Mouse (Mus musculus) ovary, postnatal 36 days (tissue): ENCODE data around the gene Atp6v0e.

Experiments
- DNase-seq: peaks from one replicate; pipeline ENCODE4 v3.0.0; 2022; ENCODE audit warnings: low spot score, mixed read lengths

Gene Atp6v0e

DNA sequence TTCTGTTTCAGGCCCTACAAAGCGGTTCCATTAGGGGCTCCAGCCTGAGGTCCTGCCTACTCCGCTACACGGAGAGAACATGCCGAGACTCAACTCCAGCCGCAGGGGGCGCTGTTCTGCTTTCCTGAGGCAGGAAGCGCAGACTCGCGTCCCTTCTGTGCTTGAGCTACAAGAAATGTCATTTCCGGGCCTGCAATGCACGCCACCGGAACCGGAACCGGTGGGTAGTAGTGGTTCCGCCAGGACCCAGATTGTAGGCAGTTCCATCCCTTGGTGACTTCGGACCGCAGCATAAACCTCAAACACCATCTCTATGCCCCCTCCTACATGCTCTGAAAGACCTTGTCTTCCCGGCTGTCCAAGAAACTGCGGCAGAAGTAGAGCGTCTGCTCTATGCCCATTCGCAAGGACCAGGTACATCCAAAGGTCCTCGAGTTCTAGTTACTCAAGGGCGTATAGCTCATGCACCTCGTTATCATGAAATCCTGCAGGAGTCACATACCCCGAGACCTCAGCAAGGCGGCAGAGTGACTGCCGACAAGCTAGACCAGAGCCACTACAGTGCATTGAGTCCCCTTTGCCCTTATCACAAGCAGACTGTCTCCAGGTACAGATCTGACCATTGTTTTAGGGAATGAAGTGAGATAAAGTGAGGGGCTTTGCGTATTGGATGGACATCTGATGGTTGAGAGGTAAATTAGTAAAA lies at the start of gene Atp6v0e:
Atp6v0e (plus strand) TSS at position 254 of the 706 bp plus-strand sequence.
- peak; percentile 94 for DNase-seq

DNA sequence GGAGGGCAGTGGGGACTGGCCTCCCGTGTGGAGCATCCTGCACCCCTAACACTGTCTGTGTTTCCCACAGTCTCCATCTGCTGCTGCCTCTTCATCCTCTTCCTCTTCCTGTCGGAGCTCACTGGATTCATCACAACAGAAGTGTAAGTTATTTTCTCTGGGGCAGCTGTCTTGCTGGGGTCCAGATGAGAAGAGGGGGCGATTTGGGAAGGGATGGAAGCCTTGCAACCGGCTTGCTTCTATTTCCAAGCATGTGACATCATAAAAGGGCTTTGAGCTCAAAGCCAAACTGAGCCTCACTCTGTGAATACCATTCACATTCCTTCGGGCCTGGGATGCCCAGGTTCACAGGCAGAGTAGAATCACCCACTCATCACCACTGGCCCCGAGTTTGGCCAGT lies 48.7 kb upstream of the Atp6v0e start:
- DNase-seq = no peak

DNA sequence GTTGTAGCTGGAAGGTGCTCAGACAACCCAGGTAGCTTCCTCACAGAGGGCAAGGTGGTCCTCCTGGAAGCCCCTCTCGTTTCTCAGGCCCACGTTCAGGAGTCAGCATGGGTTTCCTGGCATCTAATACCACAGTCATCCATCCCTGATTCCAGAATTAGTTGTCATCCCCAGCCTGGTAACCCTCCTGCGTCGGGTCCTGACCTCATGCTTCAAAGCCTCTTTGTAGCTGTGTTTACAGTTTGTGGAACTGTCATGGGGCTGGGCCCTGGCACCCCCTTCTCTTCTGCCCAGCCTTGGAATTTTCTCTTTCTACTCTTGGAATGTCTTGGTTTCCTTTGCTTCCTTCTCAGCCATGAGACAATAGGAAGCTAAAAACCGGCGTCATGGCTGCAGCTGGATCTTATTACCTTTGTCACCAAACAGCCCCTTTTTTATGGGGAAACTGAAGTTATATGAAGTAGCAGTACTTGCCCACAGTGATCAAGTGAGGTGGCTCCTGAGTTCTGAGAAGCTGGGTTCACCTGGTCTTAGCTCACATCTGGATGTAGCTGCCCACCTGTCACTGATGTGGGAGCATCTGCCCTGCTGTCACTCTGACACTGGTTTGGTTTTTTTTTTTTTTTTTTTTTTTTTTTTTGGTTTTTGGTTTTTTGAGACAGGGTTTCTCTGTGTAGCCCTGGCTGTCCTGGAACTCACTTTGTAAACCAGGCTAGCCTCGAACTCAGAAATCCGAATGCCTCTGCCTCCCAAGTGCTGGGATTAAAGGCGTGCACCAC lies 48.1 kb upstream of the Atp6v0e start:
- DNase-seq = no peak

DNA sequence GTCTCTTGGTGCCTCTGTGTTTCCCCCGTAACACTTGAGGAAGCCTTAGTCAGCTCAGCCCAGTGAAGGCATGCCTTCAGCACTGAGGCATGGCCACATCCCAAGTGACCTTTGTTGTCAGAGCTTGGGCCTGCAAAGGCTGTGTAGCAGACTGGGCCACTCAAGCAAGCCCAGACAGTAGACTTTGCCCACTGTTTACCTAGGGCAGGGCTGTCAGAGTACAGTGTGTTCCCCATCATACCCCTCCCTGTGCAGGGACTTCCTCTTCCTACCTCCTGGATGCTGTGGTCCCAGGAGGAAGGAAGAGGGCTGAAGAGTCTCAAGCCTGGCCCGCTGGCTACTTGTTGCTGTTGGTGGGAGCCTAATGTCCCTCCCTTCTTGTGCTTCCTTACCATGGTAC lies 46.3 kb upstream of the Atp6v0e start:
- no peak for DNase-seq

DNA sequence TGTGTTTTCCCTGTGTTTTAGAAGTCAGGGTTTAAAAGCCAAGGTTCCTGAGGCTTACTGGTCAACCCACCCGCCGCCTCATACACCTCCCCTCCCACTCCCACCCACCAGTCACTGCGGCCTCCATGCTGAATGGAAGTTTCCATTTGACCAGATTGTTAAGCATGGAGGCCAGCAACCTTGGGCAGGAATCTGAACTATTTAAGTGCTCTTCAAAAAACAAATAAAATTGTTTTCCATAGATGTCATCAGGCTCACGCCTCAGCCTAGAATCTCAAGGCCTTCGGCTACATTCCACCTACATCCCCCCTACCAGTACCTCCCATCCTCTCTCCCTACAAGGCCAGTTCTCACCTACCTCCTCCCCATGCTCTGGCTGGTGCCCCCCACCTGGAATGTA lies 44.5 kb upstream of the Atp6v0e start:
- no peak for DNase-seq

DNA sequence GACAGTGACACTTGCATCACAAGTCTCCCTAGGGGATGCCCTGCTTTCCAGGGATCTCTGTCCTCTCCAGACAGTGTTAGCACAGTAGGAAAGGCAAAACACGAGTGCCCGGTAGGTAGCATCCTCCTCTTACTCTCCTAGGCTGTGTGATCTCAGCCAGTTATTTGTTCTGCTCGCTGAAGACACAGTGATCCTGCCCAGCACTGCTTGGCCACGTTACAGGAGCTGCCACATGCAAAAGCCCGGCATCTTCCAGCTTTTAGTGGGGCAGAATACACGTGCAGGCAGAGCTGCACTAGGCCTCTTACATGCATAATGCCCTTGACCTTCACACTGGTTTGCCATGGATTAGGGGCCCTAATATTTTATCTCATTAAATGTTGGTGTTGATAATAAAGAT lies 43.5 kb upstream of the Atp6v0e start:
- DNase-seq = no peak

DNA sequence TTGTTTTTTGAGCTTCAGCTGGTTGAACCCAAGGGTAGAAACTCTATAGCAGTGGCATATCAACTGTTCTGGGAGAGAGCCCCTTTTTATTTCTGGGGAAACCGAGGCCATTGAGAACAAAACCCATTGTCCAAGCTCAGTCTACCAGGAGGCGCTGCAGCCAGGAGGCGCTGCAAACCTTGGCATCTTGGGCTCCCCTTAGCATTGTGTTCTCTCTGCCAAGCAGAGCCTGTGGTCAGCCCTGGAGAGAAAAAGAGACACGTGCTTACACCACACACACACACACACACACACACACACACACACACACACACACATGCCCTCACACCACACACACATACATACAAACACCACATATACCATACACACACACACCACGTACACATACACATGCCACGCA lies 42.7 kb upstream of the Atp6v0e start:
- DNase-seq = no peak

DNA sequence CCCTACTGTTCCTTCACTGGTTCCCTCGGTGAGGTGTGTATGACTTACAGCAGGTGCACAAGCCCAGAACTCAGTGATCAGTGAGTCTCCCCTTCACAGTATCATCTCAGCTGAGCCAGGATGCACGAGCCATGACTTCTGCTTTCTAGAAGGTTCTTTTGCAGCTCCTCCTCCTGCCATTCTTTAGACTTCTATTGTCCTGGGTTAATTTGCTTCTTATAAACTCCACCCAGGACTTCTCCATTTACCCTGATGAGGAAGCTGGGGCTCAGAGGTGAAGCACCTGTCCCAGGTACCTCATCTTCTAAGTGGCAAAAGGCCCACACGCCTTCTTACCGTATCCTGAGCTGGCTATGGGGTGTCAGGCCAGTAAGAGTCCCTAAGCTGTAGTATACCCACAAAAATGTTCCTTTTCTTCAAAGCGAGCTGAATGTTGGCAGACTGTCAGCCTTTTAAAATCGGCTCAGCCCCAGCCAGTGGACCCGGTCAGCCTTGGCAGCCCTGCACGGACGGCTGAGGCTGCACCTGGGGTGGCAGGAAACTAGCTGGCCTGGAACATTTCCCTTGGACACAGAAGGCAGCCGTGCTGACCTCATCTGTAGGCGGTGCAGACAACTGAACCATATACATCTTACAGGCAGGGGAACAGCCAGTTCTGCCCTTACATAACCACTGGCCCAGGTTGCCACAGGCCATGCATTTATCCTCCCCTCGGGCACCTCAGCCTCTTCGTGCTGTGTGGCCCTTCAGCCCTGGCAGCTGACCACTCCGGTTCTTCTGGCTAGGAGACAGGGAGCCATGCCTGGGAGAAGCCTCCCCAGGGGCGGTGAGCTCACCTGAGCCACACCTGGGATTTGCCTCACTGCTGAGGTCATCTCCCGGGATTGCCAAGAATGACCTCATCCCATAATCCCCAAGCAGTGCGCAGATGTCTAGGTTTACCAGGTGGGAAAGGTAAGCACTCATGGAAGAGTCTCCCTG lies 42.0 kb upstream of the Atp6v0e start:
- DNase-seq = peak; percentile 53

DNA sequence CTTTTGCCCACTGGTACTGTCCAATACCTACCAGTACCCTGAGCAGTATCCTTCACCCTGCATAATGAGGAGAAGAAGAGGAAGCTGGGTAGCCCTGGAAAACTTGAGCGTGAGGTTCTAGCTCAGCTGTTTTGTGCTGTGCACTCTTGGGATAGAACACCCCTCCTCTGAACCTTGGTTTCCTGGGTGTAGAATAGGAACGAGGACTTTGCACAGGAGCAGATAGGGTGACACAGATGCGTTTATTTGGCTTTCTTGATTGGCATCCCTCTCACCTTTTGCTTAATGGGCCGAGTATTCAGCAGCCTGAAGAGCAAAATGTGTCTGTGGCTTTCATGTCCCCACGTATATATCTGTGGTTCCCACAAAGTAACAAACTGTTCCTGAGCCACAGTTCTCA lies 41.1 kb upstream of the Atp6v0e start:
- no peak for DNase-seq

DNA sequence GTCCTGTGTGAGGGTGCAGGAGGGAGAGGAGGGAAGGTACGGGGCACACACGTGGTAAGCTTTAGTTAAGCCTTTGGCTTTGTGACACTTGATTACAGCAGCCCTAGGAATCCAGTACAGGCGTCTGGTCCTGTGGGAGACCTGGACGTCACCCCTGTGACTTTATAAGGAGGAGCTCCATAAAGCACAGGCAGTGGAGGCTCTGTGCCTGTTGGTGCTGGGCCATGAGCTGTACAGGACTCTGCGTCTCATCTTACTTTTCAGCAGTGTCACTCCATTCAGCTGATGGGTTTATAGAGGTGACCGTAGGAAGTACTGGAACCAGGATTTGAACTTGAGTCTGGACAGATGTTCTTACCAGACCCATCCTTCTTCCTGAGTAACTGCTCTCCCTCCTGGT lies 39.0 kb upstream of the Atp6v0e start:
- DNase-seq = no peak

DNA sequence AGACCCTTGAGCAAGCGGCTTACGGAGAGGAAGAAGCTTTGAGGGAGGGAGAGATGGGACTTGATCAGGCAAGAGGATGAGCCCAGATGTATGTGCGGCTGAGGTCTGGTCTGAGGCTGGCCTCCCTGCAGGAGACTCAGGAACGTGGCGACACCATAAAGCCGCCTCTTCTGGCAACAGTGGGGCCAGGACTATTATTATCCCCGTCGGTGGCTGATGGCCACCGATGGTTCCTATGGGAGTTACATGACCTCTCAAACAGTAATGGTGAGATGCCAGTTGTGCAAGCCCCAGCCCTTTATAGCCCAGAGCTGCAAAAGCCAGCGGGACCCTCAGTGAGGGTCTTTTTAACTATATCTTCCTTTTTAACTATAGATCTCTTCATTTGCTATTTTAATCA lies 38.0 kb upstream of the Atp6v0e start:
- no peak for DNase-seq

DNA sequence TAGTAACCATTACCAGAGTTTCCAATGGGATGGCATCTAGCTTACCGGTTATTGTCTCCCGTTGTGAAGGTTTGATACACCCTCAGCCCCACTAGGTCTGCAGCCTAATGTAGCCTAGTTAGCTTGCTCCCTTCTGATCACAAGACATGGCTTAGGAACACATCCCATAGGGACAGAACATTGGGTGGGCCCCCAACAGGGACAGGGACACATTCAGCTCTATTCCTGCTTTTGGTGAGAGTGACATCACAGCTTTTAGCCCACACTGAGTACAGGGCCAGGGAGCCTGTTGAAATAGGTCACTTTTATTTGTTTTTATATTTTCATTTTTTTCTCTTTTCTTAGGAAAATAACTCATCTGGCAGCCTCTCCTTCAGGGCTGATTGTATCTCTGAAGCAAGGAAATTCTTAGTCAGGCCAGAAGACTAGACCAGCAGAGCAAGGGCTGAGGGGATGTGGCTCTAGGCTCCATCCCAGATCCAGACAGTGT lies 37.5 kb upstream of the Atp6v0e start:
- no peak for DNase-seq

DNA sequence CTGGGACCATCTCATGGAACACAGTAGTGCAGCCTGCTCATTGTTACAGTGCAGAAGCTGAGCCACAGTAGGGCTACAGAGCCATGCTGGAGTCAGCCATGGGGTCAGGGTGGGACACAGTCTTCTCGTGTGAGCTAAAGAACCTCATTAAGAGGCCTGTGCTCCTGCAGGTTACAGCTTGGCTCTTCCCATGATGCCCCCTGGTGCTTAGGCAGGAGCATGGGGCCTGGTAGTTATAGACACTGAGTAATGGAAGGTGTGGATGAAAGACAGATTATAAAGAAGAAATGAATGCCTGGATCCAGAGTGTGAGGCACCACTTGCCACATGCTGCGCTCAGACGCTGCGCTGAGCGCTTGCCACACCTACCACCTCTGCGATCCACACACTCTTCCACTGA lies 34.6 kb upstream of the Atp6v0e start:
- DNase-seq = no peak

DNA sequence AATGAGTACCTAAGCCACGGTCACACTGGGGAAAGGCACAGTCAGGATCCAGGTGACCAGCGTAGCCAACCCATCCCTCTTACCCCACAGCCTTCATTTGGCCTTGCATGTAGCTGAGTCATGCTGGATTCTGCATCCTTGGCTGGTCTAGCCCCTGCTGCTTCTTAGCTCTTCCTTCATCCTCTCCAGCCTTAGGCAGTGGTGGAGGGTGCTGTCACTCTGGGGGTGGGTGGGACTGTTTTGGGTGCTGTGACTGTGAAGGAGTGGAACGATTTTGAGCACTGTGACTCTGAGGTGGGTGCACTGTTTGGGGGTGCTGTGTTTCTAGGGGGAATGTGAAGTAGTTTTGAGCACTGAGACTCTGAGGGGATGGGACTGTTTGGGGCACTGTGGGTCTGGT lies 34.1 kb upstream of the Atp6v0e start:
- no peak for DNase-seq

DNA sequence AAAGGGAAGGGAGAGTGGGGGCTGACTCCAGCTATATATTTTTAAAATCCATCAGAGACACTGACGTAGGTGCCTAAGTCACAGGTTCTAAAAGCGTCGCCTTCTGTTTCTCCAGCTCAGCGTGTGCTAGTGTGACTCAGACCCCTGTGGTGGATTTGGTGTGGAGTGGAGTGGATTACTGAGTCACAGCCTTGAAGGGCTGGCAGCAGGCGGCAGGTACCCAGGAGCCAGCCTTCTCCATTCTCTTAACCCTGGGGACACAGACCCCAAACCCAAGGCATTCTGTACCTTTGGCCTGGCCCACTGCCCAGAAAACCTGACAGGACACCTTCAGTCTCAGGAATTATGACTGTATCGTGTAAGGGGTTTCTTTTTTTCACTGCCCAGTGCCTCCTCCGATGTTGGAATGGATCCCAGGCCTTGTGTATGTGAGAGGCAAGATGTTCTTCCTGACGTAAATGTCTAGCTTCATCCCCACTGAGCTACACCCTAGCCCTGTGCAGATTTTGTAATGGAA lies 31.2 kb upstream of the Atp6v0e start:
- no peak for DNase-seq

DNA sequence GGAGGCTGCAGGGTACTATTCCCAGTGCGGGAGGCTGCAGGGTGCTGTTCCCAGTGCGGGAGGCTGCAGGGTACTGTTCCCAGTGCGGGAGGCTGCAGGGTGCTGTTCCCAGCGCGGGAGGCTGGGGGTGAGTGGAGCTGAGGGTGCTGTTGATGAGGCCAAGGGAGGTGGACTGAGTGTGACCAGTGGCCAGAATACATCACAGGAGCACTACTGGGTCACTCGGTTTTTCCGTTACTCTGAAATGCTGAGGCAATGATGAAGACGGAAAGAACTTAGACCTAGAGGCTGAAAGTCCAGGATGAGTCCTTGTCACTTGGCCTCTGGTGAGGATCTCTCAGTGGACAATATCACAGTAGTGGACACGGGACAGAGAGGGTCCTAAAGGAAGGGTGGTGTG lies 29.8 kb upstream of the Atp6v0e start:
- DNase-seq = no peak

DNA sequence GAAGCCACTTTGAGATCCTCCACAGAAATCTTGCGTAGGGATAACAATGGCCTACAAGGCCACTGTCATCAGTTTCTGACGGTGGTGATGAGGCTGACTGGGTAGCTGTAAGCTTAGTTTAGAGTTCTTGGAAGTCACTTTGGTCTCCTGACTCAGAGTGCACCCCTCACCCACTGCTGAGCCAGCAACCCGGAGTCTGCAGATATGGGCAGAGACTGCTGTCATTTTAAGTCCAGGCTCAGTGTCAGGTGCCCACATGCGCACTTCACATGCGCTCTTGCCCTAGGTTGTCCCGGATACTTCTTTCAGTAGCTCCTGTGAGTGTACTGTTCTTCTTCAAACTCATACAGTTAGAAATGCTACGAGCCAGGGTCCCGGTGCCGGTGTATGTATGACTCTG lies 29.1 kb upstream of the Atp6v0e start:
- DNase-seq = no peak

DNA sequence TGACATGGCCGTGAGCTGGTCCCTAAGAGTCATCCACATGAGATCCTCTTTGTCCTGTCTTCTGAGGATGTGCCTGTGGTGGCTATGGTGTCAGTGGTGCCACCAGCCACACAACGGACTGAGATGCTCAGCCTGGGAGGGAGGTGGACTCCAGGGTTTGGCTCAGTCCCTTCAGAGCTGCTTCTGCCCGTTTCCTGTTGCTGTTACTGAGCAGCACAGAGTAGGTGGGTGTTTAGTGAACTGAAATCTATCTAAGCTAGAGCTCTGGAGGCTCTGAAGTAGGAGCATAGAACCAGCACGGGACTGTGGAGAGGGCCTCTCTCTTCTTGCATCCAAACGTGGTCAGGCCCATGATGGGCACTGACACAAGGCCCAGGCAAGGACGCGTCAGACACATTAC lies 28.5 kb upstream of the Atp6v0e start:
- no peak for DNase-seq

DNA sequence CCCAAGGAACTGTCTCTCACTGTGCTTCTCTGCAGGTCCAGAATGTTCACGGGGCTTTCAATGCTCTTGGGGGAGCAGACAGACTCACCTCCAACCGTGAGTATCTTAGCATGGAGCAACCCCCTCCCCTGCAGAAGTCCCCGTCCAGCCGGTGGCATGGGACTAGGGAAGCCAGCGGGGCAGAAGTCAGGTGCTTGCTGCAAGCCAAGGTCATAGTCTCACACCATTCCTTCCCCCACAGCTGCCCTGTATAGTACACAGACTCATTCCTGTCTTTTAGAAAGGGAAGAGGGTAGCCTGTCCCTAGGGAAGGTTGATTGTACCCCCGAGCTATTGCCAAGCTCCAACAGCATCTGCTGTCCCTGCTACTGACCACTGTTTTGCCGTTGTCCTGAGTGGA lies 27.1 kb upstream of the Atp6v0e start:
- DNase-seq = no peak

DNA sequence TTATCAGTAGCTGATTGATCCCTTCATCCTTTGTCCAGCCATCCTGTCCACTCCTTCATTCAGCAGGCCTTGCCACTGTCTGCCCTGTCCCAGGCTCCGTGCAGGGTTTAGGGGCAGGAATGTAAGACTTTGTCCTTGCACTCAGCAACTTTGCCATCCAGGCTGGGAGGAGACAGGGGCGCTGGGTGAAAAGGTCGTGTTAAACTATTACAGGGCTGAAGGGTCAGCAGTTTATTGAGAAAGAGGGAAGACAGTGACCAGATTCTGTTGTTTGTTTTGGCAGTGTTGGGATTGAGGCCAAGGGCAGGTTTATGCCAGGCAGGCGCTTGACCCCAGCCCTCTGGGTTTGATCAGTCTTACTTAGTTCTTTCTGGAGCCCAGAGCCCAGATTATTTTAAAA lies 25.2 kb upstream of the Atp6v0e start:
- no peak for DNase-seq

DNA sequence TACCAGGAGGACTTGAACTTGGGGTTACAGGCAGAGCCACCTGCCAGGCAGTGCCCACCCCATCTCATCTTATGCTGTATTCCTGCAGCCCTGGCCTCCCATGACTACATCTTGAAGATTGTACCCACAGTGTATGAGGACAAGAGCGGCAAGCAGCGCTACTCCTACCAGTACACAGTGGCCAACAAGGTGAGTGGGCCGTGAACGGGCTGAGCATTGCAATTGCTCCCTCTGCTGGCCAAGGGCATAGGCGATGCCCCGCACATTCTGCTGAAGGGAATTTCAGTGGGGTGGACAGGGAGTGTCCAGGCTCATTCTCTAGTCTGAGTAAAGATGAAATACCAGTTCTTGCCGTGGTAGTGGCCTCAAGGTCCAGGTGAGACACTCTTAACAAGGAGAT lies 24.4 kb upstream of the Atp6v0e start:
- DNase-seq = peak; percentile 74

DNA sequence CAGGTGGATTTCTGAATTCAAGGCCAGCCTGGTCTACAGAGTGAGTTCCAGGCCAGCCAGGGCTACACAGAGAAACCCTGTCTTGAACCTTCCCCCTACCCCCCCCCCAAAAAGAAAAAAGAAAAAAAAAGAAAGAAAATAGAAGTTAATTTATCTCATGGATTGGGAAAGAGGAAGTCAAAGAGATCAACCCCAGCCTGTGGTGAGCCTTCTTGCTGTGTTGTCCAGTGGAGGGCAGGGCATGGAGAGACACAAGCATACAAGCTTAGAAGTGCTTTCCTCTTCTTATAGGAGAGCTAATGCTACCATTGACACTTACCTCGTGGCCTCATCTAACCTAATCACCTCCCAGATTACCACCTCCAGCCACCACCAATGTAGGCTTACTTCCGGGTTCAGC lies 23.2 kb upstream of the Atp6v0e start:
- DNase-seq = no peak
